Mouse (Mus musculus): Measurements from ENCODE around the gene Cep55.

Cep55 gene

GRCm38 (mm10) chr19:38054720-38055192 is at the start of gene Cep55:
Gene Cep55 (plus strand): TSS chr19:38055011.
- in situ Hi-C loops (cut with MboI) = no loop called here

GRCm38 (mm10) chr19:38011379-38011778 is 43.4 kb upstream of the Cep55 start:
- in situ Hi-C loops (cut with MboI) = no loop called here

GRCm38 (mm10) chr19:38014443-38014842 is 40.4 kb upstream of the Cep55 start:
- in situ Hi-C loops (cut with MboI) = no loop called here

GRCm38 (mm10) chr19:38015180-38015872 is 39.5 kb upstream of the Cep55 start:
- in situ Hi-C loops (cut with MboI) = no loop called here

GRCm38 (mm10) chr19:38015873-38016254 is 38.9 kb upstream of the Cep55 start:
- in situ Hi-C loops (cut with MboI) = no loop called here

- in situ Hi-C loops (cut with MboI) = no loop called here
Measured at GRCm38 (mm10) chr19:38022710-38023109, 32.1 kb upstream of the Cep55 start.

- in situ Hi-C loops (cut with MboI) = no loop called here
Measured at GRCm38 (mm10) chr19:38023603-38024002, 31.2 kb upstream of the Cep55 start.

- in situ Hi-C loops (cut with MboI) = no loop called here
Measured at GRCm38 (mm10) chr19:38025254-38026041, 29.4 kb upstream of the Cep55 start.

GRCm38 (mm10) chr19:38026211-38026624 is 28.6 kb upstream of the Cep55 start:
- in situ Hi-C loops (cut with MboI) = no loop called here

GRCm38 (mm10) chr19:38027389-38027788 is 27.4 kb upstream of the Cep55 start:
- in situ Hi-C loops (cut with MboI) = no loop called here

GRCm38 (mm10) chr19:38027881-38028521 is 26.8 kb upstream of the Cep55 start:
- in situ Hi-C loops (cut with MboI) = no loop called here

GRCm38 (mm10) chr19:38029292-38029691 is 25.5 kb upstream of the Cep55 start:
- in situ Hi-C loops (cut with MboI) = no loop called here

GRCm38 (mm10) chr19:38029871-38030270 is 24.9 kb upstream of the Cep55 start:
- in situ Hi-C loops (cut with MboI) = no loop called here

GRCm38 (mm10) chr19:38030673-38031137 is 24.1 kb upstream of the Cep55 start:
- in situ Hi-C loops (cut with MboI) = no loop called here

- in situ Hi-C loops (cut with MboI) = no loop called here
Measured at GRCm38 (mm10) chr19:38031144-38031543, 23.7 kb upstream of the Cep55 start.

- in situ Hi-C loops (cut with MboI) = no loop called here
Measured at GRCm38 (mm10) chr19:38032993-38033734, 21.6 kb upstream of the Cep55 start.

- in situ Hi-C loops (cut with MboI) = no loop called here
Measured at GRCm38 (mm10) chr19:38033735-38034057, 21.1 kb upstream of the Cep55 start.

GRCm38 (mm10) chr19:38034696-38035095 is 20.1 kb upstream of the Cep55 start:
- in situ Hi-C loops (cut with MboI) = loop anchor here (5.0 kb wide), 1 partner anchor 77 kb away; no protein-coding TSS in a partner anchor

- in situ Hi-C loops (cut with MboI) = loop anchor here (5.0 kb wide), 1 partner anchor 78 kb away; no protein-coding TSS in a partner anchor
Measured at GRCm38 (mm10) chr19:38035766-38036165, 19.0 kb upstream of the Cep55 start.

- in situ Hi-C loops (cut with MboI) = loop anchor here (5.0 kb wide), 1 partner anchor 81 kb away; no protein-coding TSS in a partner anchor
Measured at GRCm38 (mm10) chr19:38038267-38038666, 16.5 kb upstream of the Cep55 start.

GRCm38 (mm10) chr19:38042261-38042722 is 12.5 kb upstream of the Cep55 start:
- in situ Hi-C loops (cut with MboI) = no loop called here
